Mouse (Mus musculus): ENCODE data around the gene Zfp629.
A peak's percentile ranks its signal among the peaks of the same experiment; 100 is the strongest.

Zfp629 gene

DNA sequence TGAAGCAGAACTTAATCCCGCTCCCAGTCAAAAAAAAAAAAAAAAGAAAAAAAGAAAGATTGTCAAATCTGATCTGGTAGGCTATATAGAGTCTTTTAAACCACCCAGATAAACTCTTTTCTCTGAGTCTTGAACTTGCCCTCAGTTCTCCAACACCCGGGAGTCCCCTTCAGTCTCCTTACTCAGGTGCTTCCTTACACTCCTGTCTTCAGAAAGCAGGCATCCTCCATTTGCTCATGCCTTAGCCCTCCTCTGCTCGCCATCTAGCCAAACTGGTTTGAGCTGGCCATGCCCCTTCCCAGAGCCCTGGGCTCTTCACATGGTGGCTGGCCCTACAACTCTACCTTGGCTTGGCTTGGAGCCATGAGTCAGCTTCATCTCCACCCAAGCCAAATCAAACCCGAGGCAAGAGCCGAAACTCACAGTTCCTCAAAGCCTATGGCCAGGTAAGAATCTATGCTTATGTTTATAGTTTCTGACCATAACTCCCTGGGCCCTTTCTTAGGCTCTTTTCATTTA, 54.2 kb downstream of the Zfp629 start, which contains the start of gene Tmem265:
TSS of gene Tmem265 (plus strand) at position 51 of the 519 bp plus-strand sequence.
- peak; percentile 70 for DNase-seq

DNA sequence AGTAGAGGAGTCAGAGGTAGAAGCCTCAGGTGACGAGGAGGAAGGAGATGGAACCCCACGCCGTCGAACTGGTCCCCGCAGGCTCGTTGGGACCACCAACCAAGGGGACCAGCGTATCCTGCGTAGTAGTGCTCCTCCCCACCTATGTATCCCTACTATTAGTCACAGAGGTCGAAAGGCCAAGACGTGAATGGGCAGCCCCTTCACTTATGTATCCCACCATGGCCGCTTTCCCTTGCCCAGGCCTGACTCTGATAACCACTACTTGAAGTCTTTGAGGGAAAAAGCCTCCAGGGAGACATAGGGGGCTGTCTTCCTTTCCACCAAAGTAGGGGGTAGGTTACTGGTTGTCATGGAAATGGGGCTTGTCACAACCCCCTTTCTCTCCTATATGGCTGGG, 55.0 kb downstream of the Zfp629 start:
- peak; percentile 84 for DNase-seq
